Mouse (Mus musculus): ENCODE results near the gene Slc35b2. TPM values are rescaled to one million over a fixed set of nuclear protein-coding genes. Genes with fewer than 3 reads are reported as not detected.
A peak's percentile ranks its signal among the peaks of the same experiment; 100 is the strongest.

Gene Slc35b2
- polyA plus RNA-seq, 1 experiment from 2014 or later, result 142 TPM

- no peak overlapping the region for H3K27ac ChIP-seq
- no peaks in the 10 kb centered on the region for H3K9me3 ChIP-seq (replicated peaks)
- no peaks in the 10 kb centered on the region for H3K36me3 ChIP-seq
- H3K4me1 ChIP-seq, result peaks cover 33% of the 10 kb centered on the region
- peak overlapping the region; percentile 59 for H3K4me3 ChIP-seq (replicated peaks)
- ATAC-seq (replicated peaks; ENCODE audit: low FRiP score), result no peak
- H3K27me3 ChIP-seq, result peaks cover 32% of the 10 kb centered on the region
- H3K4me2 ChIP-seq, result peak overlapping the region; percentile 74
- peak overlapping the region; percentile 49; the same call in 1 of the 2 replicates for H3K9ac ChIP-seq
- WGBS, result 69% methylated on average over 3 of the region's 3 CpGs
Observed at GRCm38 (mm10) chr17:45556514-45557245, 7.0 kb upstream of the Slc35b2 start.

GRCm38 (mm10) chr17:45557246-45557824 lies 6.3 kb upstream of the Slc35b2 start:
- 61% methylated on average over 6 of the region's 7 CpGs for WGBS
- no peak overlapping the region for H3K27ac ChIP-seq
- H3K4me3 ChIP-seq (replicated peaks), result peak overlapping the region; percentile 59; the same call in 1 of the 2 replicates
- peak overlapping the region; percentile 74 for H3K4me2 ChIP-seq
- H3K4me1 ChIP-seq, result peaks cover 30% of the 10 kb centered on the region
- no peaks in the 10 kb centered on the region for H3K9me3 ChIP-seq (replicated peaks)
- no peaks in the 10 kb centered on the region for H3K36me3 ChIP-seq
- peaks cover 32% of the 10 kb centered on the region for H3K27me3 ChIP-seq
- no peak for ATAC-seq (replicated peaks; ENCODE audit: low FRiP score)
- 0 out of 2 replicates have a peak overlapping the region, but pooled peaks have one; percentile 21 for H3K9ac ChIP-seq

- no peak overlapping the region for H3K4me3 ChIP-seq (replicated peaks)
- 69% methylated on average over 16 of the region's 16 CpGs for WGBS
- no peaks in the 10 kb centered on the region for H3K9me3 ChIP-seq (replicated peaks)
- no peak overlapping the region for H3K27ac ChIP-seq
- H3K27me3 ChIP-seq, result peaks cover 27% of the 10 kb centered on the region
- ATAC-seq (replicated peaks; ENCODE audit: low FRiP score), result no peak
- H3K4me1 ChIP-seq, result peaks cover 38% of the 10 kb centered on the region
- no peaks in the 10 kb centered on the region for H3K36me3 ChIP-seq
- no peak overlapping the region for H3K9ac ChIP-seq
- peak overlapping the region; percentile 74; the same call in 1 of the 2 replicates for H3K4me2 ChIP-seq
Observed at GRCm38 (mm10) chr17:45557998-45558862, 5.4 kb upstream of the Slc35b2 start.

- H3K4me3 ChIP-seq (replicated peaks), result no peak overlapping the region
- H3K4me1 ChIP-seq, result peaks cover 46% of the 10 kb centered on the region
- WGBS, result 86% methylated on average over 15 of the region's 15 CpGs
- no peak overlapping the region for H3K27ac ChIP-seq
- no peaks in the 10 kb centered on the region for H3K9me3 ChIP-seq (replicated peaks)
- ATAC-seq (replicated peaks; ENCODE audit: low FRiP score), result no peak
- peaks cover 17% of the 10 kb centered on the region for H3K27me3 ChIP-seq
- no peaks in the 10 kb centered on the region for H3K36me3 ChIP-seq
- no peak overlapping the region for H3K4me2 ChIP-seq
- H3K9ac ChIP-seq, result no peak overlapping the region
Observed at GRCm38 (mm10) chr17:45559732-45560525, 3.7 kb upstream of the Slc35b2 start.

- peak overlapping the region; percentile 70 for H3K4me2 ChIP-seq
- WGBS, result 76% methylated on average over 12 of the region's 12 CpGs
- no peak for ATAC-seq (replicated peaks; ENCODE audit: low FRiP score)
Observed at GRCm38 (mm10) chr17:45563216-45563615, 458 bp upstream of the Slc35b2 start.

GRCm38 (mm10) chr17:45564531-45565084 lies 934 bp downstream of the Slc35b2 start:
- Histone ChIP-seq H3K4me3 (replicated peaks) (peak overlapping the region; percentile 97), H3K27me3 (no peaks in the 10 kb centered on the region), H3K27ac (peak overlapping the region; percentile 95), H3K4me1 (peaks cover 55% of the 10 kb centered on the region), H3K9ac (peak overlapping the region; percentile 95), H3K4me2 (peak overlapping the region; percentile 70), H3K36me3 (peaks cover 43% of the 10 kb centered on the region), H3K9me3 (replicated peaks) (no peaks in the 10 kb centered on the region)
- 9% methylated on average over 18 of the region's 18 CpGs for WGBS
- ATAC-seq (replicated peaks; ENCODE audit: low FRiP score), result peak; percentile 6; the same call in 1 of the 2 replicates

More at GRCm38 (mm10) chr17:45563216-45563615, 458 bp upstream of the Slc35b2 start:
- Histone ChIP-seq H3K27me3 (no peaks in the 10 kb centered on the region), H3K4me3 (replicated peaks) (peak overlapping the region; percentile 97; the same call in 1 of the 2 replicates), H3K4me1 (peaks cover 45% of the 10 kb centered on the region), H3K27ac (no peak overlapping the region), H3K9ac (no peak overlapping the region), H3K36me3 (peaks cover 29% of the 10 kb centered on the region), H3K9me3 (replicated peaks) (no peaks in the 10 kb centered on the region)

GRCm38 (mm10) chr17:45565103-45565502 lies 1.4 kb downstream of the Slc35b2 start:
- Histone ChIP-seq H3K4me1 (peaks cover 60% of the 10 kb centered on the region), H3K4me3 (replicated peaks) (peak overlapping the region; percentile 97), H3K36me3 (peaks cover 48% of the 10 kb centered on the region), H3K27ac (peak overlapping the region; percentile 95; the same call in 1 of the 2 replicates), H3K4me2 (peak overlapping the region; percentile 70), H3K9me3 (replicated peaks) (no peaks in the 10 kb centered on the region), H3K27me3 (no peaks in the 10 kb centered on the region), H3K9ac (peak overlapping the region; percentile 95)
- WGBS, result 94% methylated on average over 11 of the region's 11 CpGs
- ATAC-seq (replicated peaks; ENCODE audit: low FRiP score), result no peak

GRCm38 (mm10) chr17:45566031-45566359 lies 2.3 kb downstream of the Slc35b2 start:
- Histone ChIP-seq H3K4me3 (replicated peaks) (no peak overlapping the region), H3K9me3 (replicated peaks) (no peaks in the 10 kb centered on the region), H3K36me3 (peaks cover 57% of the 10 kb centered on the region), H3K4me2 (no peak overlapping the region), H3K9ac (no peak overlapping the region), H3K4me1 (peaks cover 69% of the 10 kb centered on the region), H3K27me3 (no peaks in the 10 kb centered on the region), H3K27ac (peak overlapping the region; percentile 7; the same call in 1 of the 2 replicates)
- no peak for ATAC-seq (replicated peaks; ENCODE audit: low FRiP score)
- 71% methylated on average over 1 of the region's 1 CpGs for WGBS

GRCm38 (mm10) chr17:45566360-45567161 lies 2.9 kb downstream of the Slc35b2 start:
- H3K4me2 ChIP-seq, result no peak overlapping the region
- H3K9me3 ChIP-seq (replicated peaks), result no peaks in the 10 kb centered on the region
- ATAC-seq (replicated peaks; ENCODE audit: low FRiP score), result no peak
- WGBS, result 65% methylated on average over 18 of the region's 18 CpGs
- H3K4me3 ChIP-seq (replicated peaks), result no peak overlapping the region
- no peak overlapping the region for H3K9ac ChIP-seq
- peaks cover 75% of the 10 kb centered on the region for H3K4me1 ChIP-seq
- H3K36me3 ChIP-seq, result peaks cover 63% of the 10 kb centered on the region
- no peaks in the 10 kb centered on the region for H3K27me3 ChIP-seq
- peak overlapping the region; percentile 7 for H3K27ac ChIP-seq

- no peak for ATAC-seq (replicated peaks; ENCODE audit: low FRiP score)
- H3K9me3 ChIP-seq (replicated peaks), result no peaks in the 10 kb centered on the region
- WGBS, result 24% methylated on average over 4 of the region's 4 CpGs
- H3K27ac ChIP-seq, result peak overlapping the region; percentile 7; the same call in 1 of the 2 replicates
- no peak overlapping the region for H3K9ac ChIP-seq
- peaks cover 69% of the 10 kb centered on the region for H3K36me3 ChIP-seq
- H3K4me3 ChIP-seq (replicated peaks), result no peak overlapping the region
- H3K27me3 ChIP-seq, result no peaks in the 10 kb centered on the region
- H3K4me1 ChIP-seq, result peaks cover 78% of the 10 kb centered on the region
- no peak overlapping the region for H3K4me2 ChIP-seq
Observed at GRCm38 (mm10) chr17:45567162-45567601, 3.5 kb downstream of the Slc35b2 start.
